Mouse (Mus musculus) right cerebral cortex, adult 18-20 months (tissue): ENCODE results near the gene Mfsd5.
A peak's percentile ranks its signal among the peaks of the same experiment; 100 is the strongest.

ENCODE experiments used
- DNase-seq: peaks from one replicate; pipeline ENCODE4 v3.0.0; 2022; ENCODE audit warnings: mixed read lengths

Mfsd5 gene

DNA sequence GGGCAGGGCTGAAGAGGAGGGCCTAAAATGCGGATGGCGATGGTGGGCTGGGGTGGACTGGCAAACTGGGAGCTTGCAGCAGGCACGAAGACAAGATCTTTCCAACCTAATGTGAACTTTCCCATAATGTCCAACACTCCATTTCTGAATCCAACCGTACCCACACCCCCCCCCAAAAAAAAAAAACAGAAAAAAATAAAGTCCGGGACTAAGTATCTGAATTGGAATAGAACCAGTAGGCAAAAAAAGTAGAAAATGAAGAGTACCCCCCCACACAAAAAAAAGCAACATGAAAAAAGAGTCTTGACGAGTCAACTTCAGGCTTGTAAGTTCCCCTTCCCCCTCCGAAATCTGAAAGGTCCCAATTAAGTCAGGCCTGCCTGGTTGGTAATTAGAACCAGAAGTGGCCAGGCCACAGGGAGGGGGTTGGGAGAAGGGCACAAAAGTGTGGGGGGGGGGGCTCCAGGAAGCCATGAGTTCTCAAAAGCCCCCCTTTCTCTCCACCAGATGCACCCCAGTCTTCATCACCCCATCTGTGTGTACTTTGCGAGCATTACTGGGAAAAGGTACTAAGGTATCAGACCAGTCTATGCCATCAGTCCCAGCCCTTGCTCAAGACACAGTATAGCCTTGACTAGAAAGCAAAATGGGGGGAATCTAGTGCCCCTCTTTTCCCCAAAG, 31.0 kb upstream of the Mfsd5 start:
- DNase-seq = no peak

DNA sequence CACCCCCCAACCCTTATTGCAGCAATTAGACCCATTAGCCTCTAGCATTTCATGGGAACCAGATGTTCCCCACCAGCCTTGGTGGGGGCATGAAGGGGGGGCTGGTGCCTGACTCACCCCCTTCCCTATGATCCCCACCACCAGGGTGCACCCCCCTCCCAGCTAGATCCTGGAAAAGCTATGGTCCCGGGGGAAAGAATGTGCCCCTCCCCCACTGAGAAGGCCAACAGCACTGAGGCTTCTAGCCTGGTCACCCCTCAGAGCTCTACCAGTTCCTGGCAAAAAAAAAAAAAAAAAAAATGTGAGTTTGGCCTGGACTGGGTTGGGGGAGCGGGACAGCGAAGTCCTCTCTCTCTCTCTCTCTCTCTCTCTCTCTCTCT, 30.5 kb upstream of the Mfsd5 start:
- no peak for DNase-seq

DNA sequence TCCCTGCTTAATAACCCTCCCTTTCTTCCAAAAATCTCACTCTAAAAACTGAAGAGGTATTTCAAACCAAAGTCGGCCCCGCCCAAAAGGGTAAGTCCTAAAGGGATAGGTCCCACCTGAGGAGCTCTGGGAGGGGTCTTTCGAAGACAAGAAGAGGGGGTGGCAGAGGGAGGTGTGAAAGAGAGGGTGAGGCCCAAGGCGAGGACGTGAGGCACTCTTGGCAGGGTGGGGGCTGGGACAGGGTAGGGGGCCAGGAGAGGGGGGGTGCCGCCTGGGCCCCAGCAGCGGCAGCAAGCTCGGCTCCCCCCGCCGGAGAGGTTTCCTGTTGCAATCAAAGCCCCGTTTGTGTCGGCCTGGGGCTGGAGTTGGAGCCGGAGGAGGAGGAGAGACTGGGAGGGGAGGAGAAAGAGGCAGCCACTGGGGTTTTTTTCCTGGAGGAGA, 30.0 kb upstream of the Mfsd5 start:
- DNase-seq = no peak

DNA sequence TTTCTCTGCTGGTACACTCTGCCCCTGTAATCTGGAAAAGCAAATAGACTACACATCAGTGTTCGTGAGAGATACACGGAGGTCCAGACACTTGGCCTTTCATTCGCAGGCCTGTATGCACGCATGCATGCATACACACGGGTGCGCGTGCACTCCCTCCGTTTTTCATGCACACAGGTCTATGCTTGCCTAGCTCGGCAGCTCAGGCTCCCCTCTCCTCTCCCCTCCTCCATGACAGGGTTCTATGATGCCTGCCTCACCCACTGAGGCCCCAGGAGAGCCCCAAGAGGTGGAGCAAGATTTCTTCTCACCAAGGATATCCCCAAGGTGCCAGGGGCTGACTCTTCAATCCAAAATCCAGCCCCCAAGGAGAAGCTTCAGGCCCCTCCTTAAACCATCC, 29.3 kb upstream of the Mfsd5 start:
- no peak for DNase-seq

DNA sequence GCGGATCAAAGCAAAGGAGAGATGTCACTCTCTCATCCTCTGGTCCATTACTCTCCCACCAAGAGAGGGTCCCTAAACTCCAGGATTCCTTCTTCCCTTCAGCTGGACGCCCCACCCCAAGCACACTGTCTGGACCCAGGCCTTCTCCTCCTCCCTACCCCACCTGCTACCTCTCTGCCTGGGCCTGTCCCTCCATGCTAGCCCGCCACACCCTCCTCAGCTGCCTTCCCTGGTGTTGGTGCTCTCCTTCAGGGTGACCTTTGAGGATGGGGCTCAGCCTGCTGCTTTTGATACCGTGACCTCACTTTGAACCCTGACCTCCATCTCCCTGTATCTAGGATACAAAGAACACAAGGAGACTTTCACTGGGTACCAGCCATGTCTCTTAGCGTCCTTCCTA, 28.7 kb upstream of the Mfsd5 start:
- DNase-seq = no peak

DNA sequence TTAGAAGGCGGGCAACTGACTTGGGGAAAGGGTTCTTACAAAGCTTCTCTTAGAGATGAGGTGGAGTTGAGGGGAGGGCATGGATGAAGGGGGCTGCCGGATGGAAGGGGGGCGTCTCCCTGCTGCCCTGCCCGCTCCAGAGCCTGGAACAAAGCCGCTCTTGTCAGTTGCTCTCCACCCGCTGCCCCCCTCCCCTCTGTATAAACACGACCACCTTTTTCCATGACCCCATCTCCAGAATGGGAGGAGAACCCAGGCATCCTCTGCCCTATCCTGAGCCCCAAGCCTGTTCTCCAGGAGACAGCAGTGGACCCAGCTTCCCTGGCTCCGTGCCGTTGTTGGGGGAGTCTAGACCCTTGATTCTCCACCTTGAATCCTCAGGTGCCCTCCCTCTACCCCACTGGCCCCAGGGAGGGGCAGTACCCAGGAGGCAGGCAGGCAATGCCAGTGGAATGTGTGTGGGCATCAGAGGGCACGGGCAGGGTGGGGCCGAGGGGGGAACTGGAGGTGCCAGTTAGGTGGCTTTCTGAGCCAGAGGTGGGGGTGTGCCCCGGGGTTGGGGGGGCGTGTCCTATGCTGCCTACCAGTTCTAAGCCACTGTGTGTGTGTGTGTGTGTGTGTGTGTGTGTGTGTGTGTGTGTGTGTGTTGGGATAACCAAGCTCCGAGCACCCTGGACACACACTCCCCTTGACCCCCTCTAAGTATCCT, 23.6 kb upstream of the Mfsd5 start:
- no peak for DNase-seq

DNA sequence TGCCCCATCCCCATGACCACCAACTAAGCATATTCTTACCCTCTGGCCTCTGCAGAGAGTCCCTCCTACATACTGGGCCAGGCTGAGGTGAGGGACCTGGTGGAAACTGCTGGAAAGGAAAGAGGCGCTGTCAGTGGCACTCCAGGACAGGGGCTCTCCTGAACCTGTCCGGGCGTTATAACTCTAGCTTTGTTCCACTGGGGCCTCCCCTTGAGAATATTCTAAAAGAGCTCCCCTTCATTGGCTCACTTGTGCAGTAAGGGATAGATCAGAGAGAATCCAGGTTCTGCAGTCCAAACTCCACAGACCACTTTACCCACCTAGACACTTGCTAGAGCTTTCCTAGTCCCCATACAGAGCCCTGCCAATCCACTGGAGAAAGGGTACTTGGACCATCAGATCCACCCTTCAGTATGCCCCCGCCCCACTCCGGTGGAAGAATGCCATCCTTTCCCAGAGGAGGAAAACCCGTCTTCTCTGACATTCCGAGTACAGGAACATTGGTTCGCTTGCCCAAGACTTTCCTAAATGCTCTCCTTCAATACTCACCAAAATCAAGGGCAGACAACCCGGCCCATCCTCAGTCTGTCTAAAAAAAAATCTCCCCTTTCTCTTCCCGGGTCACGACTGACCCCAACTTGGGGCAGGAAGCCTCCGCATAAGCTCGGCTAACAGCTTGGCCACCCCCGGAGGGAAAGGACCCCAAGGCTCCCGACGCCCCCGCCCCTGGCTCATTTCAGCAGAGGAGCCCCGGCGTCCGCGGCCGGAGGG, 22.6 kb upstream of the Mfsd5 start:
- DNase-seq = no peak

DNA sequence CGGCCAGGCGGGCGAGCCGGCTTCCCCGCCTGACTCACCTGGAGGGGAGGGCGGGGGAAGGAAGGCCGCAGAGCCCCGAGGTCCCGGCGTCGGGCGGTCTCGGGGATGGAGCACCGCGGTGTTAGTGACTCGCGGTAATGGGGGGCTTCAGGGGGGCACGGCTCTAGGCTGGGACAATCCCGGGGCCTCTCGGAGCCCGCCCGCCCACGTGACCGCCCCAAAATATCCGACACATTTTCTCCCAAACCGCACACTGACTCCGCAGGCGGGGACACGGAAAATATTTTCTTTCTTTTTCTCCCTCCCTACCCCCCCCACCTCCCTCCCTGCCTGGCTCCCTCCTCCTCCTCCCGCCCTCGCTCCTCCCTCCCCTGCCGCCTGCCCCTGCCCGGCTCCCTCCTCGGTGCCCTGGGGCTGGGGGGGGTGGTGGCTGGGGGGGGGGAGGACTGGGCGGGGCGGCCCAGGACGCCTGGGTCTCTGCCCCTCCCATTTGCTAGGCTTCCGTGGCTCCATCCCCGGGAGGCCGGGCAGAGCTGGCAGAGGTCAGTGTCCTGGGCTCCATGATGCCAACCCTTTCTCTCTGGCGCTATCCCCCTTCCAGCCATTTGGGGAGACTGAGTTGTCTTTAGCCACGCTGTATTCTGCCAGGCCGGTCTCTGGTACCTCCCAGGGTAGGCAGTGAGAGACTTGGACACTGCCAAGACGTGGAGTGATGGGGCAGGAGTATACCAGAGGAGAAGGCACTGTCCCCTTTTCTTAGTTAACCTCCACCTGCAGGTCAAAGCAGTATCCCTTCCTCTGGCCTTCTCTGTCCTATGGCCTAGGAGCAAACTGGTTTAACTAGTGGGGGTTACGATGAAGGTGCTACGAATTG, 21.8 kb upstream of the Mfsd5 start, which contains the start of gene Rarg:
Gene Rarg (minus strand): TSS at position 316 of the 874 bp plus-strand sequence.
- peak; percentile 45 for DNase-seq

DNA sequence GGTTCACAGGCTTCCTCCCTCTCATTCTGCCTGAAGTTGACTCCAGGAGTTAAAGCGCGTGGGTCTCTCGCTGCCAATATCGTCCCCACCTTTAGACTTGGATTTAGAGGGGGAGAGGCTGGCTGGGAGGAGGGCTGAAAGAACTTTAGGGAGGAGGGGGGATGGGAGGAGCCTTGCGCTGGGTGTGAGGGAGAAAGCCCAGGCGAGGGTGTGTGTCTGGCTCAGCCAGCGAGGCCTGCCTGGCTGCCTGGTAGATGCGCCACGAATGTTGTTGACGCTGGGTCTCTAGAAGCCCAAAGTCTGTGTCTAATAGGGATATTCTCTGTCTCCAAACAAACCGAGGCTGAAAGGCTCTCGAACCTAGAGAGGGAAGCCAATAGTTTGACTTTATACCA, 21.2 kb upstream of the Mfsd5 start:
- peak; percentile 73 for DNase-seq

DNA sequence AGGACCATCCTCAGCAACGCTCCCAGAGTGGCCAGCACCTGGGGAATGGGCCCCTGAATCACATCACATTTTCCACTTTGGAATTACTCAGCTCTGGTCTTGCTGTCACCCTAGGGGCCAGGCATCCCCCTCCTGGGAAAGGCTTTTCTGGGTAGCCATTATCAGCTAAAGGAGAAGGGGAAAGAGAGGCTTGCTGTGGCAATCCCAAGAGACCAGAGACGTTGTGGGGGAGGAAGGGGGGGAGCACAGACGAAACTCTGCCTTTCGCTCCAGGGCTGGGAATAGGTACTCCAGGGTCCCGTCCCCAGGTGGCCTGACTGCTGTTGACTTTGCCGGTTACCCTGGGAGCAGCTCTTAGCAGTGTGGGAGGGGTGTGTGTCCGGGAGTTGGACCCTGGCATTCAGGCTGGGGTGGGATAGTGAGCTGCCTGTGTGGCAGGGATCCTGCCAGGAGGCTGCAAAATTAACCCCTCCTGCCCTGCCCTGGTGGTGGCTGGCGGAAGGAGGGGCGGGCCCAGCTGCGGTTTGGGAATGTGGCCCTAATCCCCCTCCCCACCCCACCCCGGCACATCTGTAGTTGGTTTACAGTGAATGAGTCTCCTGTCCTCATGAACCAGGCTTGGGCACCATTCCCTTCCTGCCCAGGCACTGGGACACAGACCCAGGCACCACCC, 20.5 kb upstream of the Mfsd5 start:
- no peak for DNase-seq

DNA sequence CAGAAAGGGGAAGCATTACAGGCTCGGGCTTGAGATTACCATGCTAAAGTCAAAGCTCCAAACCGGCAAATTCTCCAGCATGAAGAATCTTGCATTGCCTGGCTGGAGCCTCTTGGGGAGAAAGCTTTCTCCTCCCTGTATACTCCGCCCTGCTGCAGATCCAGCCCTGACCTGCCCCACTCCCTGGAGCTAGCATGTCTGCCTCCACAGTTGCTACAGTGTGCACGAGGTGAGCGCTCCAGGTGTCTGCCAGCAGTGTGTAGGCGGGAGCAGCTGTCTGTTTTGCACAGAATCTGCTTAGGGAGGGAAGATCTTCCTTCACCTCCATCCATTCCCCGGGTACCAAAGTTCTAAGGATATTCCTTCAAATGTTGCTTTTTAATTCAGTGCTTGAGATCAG, 16.7 kb upstream of the Mfsd5 start:
- peak; percentile 81 for DNase-seq

DNA sequence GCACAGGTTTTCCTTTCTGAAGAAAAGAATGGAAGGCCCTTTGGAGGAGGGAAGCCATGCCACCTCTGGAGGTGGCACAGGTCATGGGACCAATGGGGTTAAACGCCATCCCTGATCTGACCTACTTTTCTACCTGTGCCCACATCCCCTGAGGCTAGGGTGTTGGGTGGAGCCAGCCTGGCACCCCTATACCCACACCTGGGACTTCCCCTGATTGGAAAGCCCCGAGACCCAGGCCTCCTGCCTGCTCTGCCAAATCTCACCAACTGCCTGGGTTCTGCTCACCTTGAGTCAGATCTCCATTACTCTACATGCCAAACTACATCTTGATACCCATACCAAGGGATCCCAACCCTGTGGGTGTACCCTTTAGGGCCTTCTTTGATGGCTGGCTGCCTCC, 16.2 kb upstream of the Mfsd5 start:
- DNase-seq = no peak

DNA sequence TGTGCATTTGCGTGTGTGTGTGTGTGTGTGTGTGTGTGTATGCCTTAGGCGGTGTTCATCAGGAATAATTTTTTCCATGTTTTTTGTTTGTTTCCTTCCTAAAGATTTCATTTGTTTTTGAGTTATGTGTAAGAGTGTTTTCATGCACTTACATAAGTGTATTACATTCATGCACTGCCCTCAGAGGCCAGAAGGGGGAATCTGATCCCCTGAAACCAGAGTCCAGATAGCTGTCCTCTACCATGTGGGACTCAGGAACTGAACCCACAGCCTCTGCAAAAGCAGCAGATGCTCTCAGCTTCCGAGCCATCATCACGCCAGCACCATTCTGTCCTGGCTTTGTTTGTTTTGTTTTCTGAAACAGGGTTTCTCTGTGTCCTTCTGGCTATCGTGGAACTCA, 13.7 kb upstream of the Mfsd5 start:
- DNase-seq = no peak

DNA sequence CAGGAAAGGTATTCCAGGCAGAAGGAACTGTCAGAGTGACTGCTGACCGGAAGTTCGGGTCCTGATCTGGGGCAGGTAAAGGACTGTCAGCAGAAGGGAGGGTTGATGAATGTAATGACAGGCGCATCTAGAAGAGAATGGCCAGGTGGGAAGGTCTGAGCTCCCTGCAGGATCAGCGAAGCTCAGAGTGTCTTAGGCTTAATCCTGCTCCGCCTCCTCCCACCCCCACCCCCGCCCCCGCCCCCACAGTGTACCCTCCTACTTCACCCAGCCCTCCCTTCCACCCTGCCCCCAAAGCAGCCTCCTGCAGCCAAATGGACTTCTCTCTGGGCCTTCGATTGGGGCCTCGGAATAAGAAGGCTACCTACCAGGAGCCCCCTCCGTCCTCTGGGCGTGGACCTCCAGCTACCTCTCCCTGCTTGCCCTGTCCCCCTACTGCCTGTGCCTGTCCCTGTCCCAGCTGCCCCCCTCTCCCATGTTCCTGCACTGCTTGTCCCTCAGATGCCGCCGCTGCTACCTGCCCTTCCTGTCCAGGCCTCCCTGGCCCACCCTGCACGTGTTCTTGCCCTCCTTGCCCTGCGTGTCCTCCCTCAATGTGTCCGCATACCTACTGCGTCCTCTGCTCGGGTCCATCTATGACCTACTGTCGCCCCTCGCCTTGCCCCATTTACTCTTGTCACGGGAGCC, 8.8 kb upstream of the Mfsd5 start, which contains the start of gene Gm9918:
Gene Gm9918 (plus strand): TSS at position 290 of the 687 bp plus-strand sequence.
- DNase-seq = no peak

DNA sequence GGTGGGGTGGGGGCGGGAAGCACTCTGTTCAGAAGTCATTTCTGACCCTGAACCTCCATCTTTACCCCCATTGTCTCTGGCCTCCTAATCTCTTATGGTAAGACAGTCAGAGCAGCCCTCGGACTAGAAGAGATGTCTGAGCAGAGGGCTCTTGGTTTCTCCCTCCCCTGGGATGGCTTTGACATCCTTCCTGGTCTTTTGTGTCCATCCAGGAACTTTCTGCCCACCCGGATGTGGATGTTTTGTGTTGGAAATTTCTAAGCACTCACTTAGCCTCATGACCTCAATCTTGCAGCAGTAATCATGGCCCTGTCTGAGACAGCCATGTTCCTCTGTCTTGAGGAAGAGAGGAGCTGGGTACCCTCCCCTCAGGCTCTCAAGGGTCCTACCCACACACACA, 7.8 kb upstream of the Mfsd5 start:
- DNase-seq = no peak

DNA sequence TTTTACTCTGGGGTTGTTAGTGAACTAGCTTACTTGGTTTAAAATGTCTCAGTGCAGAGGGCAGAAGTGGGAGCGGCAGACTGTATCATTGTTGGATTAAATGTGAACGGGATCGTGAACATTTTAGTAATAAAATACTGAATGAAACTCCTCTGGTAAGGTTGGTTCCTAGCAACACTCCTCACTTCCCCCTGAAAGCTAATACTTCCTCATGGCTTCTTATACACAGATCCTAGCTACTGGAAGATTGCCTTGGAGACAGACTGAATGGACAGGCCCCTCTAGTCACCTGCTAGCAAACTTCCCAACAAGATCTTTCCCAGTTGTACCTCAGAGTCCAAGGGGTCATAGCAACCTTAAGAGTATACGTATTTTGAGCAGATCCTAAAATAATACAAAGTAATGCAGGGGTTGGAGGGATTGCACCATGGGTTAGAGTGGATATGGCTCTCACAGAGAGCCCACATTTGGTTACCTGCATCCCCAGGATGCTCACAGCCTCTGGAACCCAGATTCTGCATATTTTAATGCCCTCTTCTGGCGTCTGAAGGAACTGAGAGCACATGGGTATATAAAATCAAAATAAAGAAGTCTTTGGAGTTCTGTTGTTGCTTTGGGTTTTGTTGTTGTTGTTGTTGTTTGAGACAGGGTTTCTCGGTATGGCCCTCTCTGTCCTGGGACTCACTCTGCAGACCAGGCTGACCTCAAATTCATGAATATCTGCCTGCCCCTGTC, 5.1 kb upstream of the Mfsd5 start:
- DNase-seq = no peak

DNA sequence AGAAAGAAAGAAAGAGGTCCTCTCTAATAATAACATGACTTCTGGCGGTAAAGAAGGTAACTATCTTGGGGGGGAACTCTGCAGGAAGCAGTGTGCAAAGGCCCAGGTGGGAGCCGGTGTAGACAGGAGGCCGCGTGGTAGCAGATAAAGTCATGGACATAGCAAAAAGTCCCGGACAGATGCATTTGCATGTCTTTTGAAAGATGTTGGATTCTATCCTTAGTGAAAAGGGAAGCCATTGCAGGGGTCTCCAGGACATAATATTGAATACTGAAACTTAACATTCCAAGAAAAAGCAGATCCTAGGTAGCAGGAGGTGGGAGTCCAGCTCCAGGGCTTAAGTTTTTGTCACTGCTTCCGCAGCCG, 545 bp upstream of the Mfsd5 start:
- DNase-seq = no peak

DNA sequence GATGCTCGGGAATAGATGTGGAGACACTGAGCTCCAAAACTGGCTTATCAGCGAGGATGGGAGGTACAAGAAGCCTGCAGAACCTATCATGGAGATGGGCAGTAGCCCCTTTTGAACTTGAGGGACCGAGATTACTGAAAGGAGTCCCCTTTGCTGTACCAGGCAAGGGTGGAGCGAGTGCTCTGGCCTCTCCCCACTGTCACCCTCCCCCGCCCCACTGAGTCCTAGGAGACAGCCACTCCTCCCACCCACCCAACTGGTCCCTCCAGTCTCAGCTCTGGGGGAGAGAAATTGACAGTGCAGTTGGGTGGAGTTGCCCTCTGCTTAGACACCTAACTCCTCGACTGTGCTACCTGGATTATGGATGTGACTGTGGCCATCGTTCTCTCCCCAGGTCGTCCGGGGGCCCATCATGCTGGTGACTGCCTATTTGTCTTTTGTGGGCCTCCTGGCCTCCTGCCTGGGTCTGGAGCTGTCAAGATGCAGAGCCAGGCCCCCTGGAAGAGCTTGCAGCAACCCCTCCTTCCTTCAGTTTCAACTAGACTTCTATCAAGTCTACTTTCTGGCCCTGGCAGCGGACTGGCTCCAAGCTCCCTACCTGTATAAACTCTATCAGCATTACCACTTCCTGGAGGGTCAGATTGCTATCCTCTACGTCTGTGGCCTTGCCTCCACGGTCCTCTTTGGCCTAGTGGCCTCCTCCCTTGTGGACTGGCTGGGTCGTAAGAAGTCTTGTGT, 698 bp downstream of the Mfsd5 start:
- no peak for DNase-seq

DNA sequence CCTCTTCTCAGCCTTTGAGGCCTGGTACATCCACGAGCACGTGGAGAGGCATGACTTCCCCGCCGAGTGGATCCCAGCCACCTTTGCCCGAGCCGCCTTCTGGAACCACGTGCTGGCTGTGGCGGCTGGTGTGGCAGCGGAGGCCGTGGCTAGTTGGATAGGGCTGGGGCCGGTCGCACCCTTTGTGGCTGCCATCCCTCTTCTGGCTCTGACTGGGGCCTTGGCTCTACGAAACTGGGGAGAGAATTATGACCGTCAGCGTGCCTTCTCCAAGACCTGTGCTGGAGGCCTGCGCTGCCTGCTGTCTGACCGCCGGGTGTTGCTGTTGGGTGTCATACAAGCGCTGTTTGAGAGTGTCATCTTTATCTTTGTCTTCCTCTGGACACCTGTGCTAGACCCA, 1.4 kb downstream of the Mfsd5 start:
- DNase-seq = no peak
